Mouse (Mus musculus) kidney, adult 2 months (tissue): ENCODE data around the gene Psg16.

Experiments used
- CTCF ChIP-seq: fragments of 200-500 bp; conservative IDR thresholded peaks from 2 replicates; pipeline ENCODE4 v1.5.1; 2011; ENCODE audit warnings: low read depth, mild to moderate bottlenecking, control low read depth, low read length, moderate library complexity, mixed read lengths; ENCODE audit not compliant: insufficient read depth, insufficient read length
- POLR2A ChIP-seq: fragments of 200-500 bp; IDR thresholded peaks from one replicate; pipeline ENCODE4 v1.6.1; 2011; ENCODE audit warnings: low read depth, low read length, control low read depth

DNA sequence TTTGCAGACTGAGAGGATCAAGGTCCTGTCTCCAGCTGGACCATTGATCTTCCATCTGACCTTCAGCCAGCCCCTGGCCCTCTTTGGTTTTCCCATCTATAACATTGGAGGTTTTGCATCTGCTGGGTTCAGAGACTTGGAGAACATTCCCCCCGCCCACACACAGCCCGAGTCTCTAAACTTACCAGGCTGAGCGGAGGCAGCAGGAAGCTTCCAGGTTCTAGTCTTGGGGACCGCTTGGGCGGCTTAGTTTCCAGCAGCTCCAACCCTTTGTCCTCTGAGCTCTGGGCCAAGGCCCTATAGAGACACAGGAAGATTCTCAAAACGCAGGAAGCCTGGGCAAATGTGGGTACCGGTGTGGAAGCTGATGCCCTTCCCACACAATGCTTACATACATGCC, 34.5 kb upstream of the Psg16 start:
- no peak for TF ChIP-seq CTCF
- no peak for TF ChIP-seq POLR2A
